Mouse (Mus musculus) cerebellum, adult 18-20 months (tissue): ENCODE measurements around the gene Paqr5.

Experiments
- DNase-seq, 2 experiments: peaks; one replicate each; pipeline ENCODE4 v3.0.0; 2021

Paqr5 gene

DNA sequence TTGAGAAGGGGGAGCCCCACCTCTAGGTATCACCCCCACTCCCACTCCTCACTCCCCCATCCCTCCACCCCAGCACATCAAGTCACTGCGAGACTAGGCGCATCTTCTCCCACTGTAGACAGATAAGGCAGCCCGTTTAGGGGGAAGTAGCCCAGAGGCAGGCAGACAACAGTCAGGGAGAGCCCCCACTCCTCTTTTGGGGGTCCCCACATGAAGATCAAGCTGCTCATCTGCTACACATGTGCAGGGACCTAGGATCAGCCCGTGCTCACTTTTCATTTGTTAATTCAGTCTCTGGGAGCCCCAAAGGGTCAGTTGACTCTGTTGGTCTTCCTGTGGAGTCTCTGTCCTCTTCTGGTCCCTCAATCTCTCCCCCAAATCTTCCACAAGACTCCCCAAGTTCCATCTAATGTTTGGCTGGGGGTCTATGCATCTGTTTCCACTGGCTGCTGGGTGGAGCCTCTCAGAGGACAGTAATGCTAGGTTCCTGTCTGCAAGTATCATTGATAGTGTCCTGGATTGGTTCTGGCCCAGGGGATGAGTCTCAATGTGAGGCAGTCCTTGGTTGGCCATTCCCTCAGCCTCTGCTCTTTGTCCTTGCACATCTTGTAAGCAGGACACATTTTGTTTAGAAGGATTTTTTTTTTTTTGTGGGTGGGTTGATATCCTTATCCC lies 118.9 kb downstream of the Paqr5 start:
- no peak for DNase-seq

DNA sequence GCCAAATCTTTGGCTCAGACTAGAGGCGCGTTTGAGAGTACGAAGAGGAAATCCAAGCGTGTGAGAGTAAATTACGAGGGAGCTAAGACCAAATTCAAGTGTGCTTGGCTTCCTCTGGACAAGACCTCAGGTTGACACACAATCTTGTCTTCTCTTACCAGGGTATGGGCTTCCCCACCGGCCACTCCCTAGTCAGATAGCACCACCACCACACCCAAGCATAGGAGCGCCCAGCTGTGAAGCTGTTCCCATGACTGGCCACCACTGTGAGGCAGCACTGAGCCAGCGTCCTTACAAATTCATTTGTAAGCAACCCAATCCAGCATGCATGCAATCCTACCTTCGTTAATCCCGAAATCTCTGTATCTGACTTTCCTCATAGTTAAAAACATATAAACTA lies 119.7 kb downstream of the Paqr5 start:
- peak in 1 of 2 experiments; percentile 10 for DNase-seq

DNA sequence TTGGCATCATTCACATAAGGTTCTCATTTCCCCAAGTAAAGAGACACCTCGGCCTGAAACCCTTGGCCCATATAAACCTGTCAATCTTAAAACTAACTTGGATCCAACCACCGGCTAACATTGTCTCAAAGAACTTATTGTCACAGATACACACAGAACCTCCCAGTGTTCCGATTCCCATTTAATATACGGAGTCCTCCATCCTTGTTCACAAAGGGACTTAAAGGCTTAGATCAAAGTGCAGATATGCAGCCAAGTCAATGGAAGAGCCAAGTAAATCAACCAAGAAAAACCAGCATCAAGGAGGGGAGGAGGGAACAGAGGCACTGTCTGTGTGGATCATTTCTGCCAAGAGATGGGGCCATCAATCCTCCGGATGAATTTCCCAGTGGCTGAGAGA lies 121.1 kb downstream of the Paqr5 start:
- DNase-seq: no peak

DNA sequence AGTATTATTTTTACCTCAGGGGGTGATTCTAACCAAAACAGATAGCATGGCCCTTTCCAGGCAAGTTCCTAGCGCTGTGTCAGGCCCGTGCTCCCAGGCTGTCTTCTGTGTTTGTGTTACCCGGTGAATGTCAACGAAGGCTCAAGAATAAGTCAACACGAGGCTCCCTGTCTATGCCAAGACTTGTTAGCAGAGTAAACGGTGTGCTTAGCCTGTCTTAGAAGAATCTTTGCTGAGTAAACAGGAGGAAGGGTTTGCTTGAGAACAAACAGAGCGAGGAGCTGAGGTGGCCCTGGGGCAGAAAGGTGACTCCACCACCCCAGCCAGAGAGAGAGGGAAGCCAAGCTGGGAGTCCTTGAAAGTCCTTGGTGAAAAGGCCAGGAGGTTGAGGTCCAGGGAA lies 122.5 kb downstream of the Paqr5 start:
- no peak for DNase-seq
